Mouse (Mus musculus): Measurements from ENCODE around the gene Vmn1r225. TPM values are rescaled to one million over a fixed set of nuclear protein-coding genes. Genes with fewer than 3 reads are reported as not detected.

Vmn1r225 gene
- not detected for polyA plus RNA-seq (2015; fragmentation: Illumina TruSeq; extraction: RNeasy Lipid Tissue Mini Kit (QIAGEN cat#74804); ENCODE audit: insufficient read depth, low replicate concordance)

DNA sequence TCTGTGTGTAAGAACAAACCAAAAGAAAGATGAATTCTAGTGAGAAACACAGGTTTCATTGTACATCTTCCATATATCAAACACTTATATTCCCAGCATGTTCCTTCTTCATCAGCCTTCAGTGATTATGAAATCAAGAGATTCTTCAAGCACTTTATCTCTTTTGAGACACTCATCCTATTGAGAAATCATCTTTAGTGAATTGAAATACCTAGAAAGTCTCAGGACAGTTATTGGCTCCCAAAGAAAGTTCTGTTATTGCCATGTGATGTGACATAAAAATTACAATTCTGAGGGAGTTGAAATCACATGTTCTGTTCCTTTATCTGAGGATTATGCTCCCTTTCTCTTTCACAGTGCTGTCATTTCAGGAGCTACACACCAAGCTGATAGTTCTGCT is at the start of gene Vmn1r225:
Gene Vmn1r225, plus strand, starts transcription at position 301 of the 400 bp plus-strand sequence.

DNA sequence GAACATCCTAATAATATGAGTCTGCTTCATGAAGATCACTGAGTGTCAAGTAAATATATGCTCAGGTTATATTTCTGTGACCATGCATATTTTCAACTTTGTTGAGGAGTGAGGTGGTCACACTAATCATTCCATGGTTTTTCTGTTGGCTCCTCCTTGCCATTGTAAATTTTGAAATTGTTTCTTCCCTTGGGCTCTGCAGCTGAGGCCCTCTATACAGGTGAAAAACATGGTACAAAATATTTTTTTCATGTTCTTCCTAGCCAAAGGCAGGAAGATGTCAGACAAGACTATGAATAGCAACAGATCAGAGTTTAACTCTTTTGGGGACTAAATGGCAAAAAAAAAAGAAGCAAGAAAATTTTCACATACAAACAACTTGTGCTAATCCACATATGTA is 16.7 kb upstream of the Vmn1r225 start, which contains the start of gene Vmn2r108:
Gene Vmn2r108, minus strand, starts transcription at position 101 of the 400 bp plus-strand sequence.

Other genes starting within 250 kb of the Vmn1r225 start
- gene Vmn2r106, start 212.6 kb upstream of the Vmn1r225 start, polyA plus RNA-seq (2015; fragmentation: Illumina TruSeq; extraction: RNeasy Lipid Tissue Mini Kit (QIAGEN cat#74804); ENCODE audit: insufficient read depth, low replicate concordance) = not detected
- not detected for gene Vmn2r107, start 152.9 kb upstream of the Vmn1r225 start, polyA plus RNA-seq (2015; fragmentation: Illumina TruSeq; extraction: RNeasy Lipid Tissue Mini Kit (QIAGEN cat#74804); ENCODE audit: insufficient read depth, low replicate concordance)
- gene Vmn1r224, start 84.0 kb upstream of the Vmn1r225 start, polyA plus RNA-seq (2015; fragmentation: Illumina TruSeq; extraction: RNeasy Lipid Tissue Mini Kit (QIAGEN cat#74804); ENCODE audit: insufficient read depth, low replicate concordance) = not detected
- gene Vmn2r108, start 16.8 kb upstream of the Vmn1r225 start, polyA plus RNA-seq (2015; fragmentation: Illumina TruSeq; extraction: RNeasy Lipid Tissue Mini Kit (QIAGEN cat#74804); ENCODE audit: insufficient read depth, low replicate concordance) = not detected
- gene Vmn2r109, start 66.6 kb downstream of the Vmn1r225 start, polyA plus RNA-seq (2015; fragmentation: Illumina TruSeq; extraction: RNeasy Lipid Tissue Mini Kit (QIAGEN cat#74804); ENCODE audit: insufficient read depth, low replicate concordance) = not detected
- gene Vmn2r110, start 98.3 kb downstream of the Vmn1r225 start, polyA plus RNA-seq (2015; fragmentation: Illumina TruSeq; extraction: RNeasy Lipid Tissue Mini Kit (QIAGEN cat#74804); ENCODE audit: insufficient read depth, low replicate concordance) = not detected
- not detected for gene Fpr-rs3, start 126.7 kb downstream of the Vmn1r225 start, polyA plus RNA-seq (2015; fragmentation: Illumina TruSeq; extraction: RNeasy Lipid Tissue Mini Kit (QIAGEN cat#74804); ENCODE audit: insufficient read depth, low replicate concordance)
- not detected for gene Vmn1r226, start 184.7 kb downstream of the Vmn1r225 start, polyA plus RNA-seq (2015; fragmentation: Illumina TruSeq; extraction: RNeasy Lipid Tissue Mini Kit (QIAGEN cat#74804); ENCODE audit: insufficient read depth, low replicate concordance)
- not detected for gene Vmn1r227, start 231.7 kb downstream of the Vmn1r225 start, polyA plus RNA-seq (2015; fragmentation: Illumina TruSeq; extraction: RNeasy Lipid Tissue Mini Kit (QIAGEN cat#74804); ENCODE audit: insufficient read depth, low replicate concordance)